Mouse (Mus musculus) gastrocnemius, adult 2 months (tissue): ENCODE measurements at regions not wholly inside any gene's neighbourhood (a gene's known extent, or its start where the extent isn't known, plus 50 kb on each side); places are given as distances from the start of the nearest gene placed in this dataset.
A peak's percentile ranks its signal among the peaks of the same experiment; 100 is the strongest.

ENCODE experiments used
- DNase-seq: peaks from one replicate; pipeline ENCODE4 v3.0.0; 2022
- H3K27ac ChIP-seq: fragments of 200-600 bp; 2 replicates; pipeline ENCODE4 v1.8.1; 2022; ENCODE audit warnings: mild to moderate bottlenecking
- H3K4me3 ChIP-seq: fragments of 200-600 bp; 2 replicates; pipeline ENCODE4 v1.8.1; 2022; ENCODE audit warnings: mild to moderate bottlenecking, moderate library complexity
- CTCF ChIP-seq: fragments of 200-600 bp; IDR thresholded peaks from 2 replicates; pipeline ENCODE4 v1.8.1; 2022; ENCODE audit warnings: antibody characterized with exemption, mild to moderate bottlenecking, moderate library complexity
- intact Hi-C: fragments of 180-260 bp; cut with DNase I; formaldehyde crosslinking; loops from one replicate; pipeline ENCODE4 v1.15.1; 2025

GRCm38 (mm10) chr13:3752334-3752733, 51.8 kb downstream of the Calml3 start:
- intact Hi-C loops: loop anchor here (1.0 kb wide), 1 partner anchor 47 kb away; no protein-coding TSS in a partner anchor
- Histone ChIP-seq H3K4me3 (no peak overlapping the region), H3K27ac (no peak overlapping the region)
- no peak for TF ChIP-seq CTCF
- DNase-seq: no peak

DNA sequence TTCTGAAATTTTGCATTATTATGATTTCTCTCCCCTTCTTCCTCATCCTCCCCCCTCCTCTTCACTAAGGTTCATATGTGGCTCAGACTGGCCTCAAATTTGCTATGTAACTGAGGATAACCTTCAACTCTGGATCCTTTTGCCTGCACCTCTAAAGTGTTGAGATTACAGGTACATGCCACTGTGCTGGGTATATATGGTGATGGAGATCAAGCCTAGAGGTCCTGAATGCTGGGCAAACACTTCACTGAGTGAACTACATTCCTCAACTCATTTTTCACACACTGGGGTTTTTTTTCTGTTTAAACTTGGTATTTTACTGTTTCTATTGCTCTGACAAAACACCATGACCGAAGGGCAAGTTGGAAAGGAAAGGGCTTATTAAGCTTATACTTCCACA, 52.9 kb downstream of the Calml3 start:
- no peak for DNase-seq
- H3K27ac ChIP-seq: peak overlapping the region; percentile 67
- intact Hi-C loops: no loop called here
- H3K4me3 ChIP-seq: no peak overlapping the region
- no peak for TF ChIP-seq CTCF

DNA sequence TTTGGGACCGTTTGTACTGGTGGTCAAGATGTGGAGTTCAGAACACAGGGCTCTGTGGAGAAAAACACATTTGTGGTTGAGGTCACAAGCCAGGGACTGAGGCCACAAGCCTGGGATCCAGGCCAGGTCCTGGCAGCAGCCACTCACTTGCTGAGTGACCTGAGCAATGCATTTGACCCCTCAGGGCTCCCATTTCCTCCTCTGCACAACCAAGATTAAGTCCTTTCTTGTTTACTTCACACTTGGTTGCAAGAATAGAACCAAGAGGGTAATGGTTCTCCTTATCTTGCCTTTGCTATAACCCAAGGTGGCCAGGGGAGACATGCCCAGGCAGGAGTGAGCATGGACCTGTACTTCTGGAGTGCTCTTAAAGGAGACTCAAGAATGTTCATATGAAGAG, 53.4 kb downstream of the Calml3 start:
- no peak overlapping the region for H3K4me3 ChIP-seq
- no peak for TF ChIP-seq CTCF
- intact Hi-C loops: no loop called here
- peak; percentile 78 for DNase-seq
- peak overlapping the region; percentile 67 for H3K27ac ChIP-seq

DNA sequence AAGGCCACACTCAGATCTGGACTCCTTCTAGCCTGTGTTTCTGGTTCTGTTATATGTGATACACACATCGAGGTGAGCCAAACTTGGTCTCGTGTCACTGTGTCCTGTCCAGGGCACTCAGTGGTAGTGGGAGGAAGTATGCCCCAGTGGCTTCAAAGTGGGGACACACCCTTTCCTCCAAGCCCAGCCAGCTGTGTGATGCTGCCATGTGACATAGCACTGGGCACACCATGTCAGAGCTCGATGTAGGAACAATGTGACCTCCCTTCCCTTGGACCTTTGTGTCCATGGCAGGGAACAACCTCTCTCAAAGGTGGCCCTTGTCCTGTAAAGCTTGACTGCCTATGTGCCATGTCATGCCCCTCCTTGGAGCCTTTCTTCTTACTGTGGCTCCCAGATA, 54.5 kb downstream of the Calml3 start:
- TF ChIP-seq CTCF: no peak
- Histone ChIP-seq H3K27ac (peak overlapping the region; percentile 67), H3K4me3 (no peak overlapping the region)
- no peak for DNase-seq
- intact Hi-C loops: no loop called here

DNA sequence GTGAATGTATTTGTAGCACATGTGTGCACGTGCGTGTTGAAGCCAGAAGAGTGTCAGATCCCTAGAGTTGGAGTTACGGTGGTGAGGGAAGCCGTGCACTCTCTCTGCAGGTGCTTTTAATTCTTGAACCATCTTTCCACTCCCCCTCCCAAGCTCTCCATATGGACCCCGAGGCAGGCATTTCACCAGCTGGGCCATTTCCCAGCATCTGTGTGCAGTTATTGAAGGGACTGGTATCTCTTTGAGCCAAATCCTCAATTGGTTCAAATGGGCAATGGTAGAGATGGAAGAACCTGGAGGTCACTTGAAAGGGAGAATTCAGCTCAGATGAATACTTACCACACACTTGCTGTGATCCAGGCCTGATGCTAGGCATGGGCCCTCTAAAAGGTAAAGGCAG, 55.3 kb downstream of the Calml3 start:
- TF ChIP-seq CTCF: no peak
- no peak for DNase-seq
- intact Hi-C loops: no loop called here
- Histone ChIP-seq H3K4me3 (no peak overlapping the region), H3K27ac (peak overlapping the region; percentile 67; the same call in 1 of the 2 replicates)

DNA sequence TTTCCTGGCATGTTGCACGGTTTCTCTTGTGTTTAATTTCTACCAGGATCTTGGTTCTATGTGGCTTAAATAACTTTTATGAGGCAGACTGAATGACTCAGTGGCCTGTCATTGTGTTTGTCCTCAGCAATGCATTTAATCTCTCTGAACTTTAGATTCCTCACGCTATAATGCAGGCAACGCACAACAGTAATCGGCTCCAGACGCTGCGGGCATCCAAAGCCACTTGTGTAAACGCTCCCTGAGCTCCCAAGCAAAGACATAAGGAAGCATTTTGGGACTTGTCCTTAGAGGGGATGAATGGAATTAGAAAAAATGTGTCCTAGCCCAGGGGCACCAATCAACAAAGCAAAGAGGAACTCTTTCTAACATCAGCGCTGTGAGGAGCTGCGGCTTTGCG, 57.6 kb downstream of the Calml3 start:
- Histone ChIP-seq H3K4me3 (no peak overlapping the region), H3K27ac (peak overlapping the region; percentile 53; the same call in 1 of the 2 replicates)
- no peak for DNase-seq
- no peak for TF ChIP-seq CTCF
- intact Hi-C loops: no loop called here

GRCm38 (mm10) chr13:3744870-3745269, 59.2 kb downstream of the Calml3 start:
- H3K4me3 ChIP-seq: no peak overlapping the region
- intact Hi-C loops: no loop called here
- no peak for DNase-seq
- H3K27ac ChIP-seq: no peak overlapping the region
- no peak for TF ChIP-seq CTCF

- intact Hi-C loops: no loop called here
- Histone ChIP-seq H3K4me3 (no peak overlapping the region), H3K27ac (no peak overlapping the region)
- no peak for DNase-seq
- no peak for TF ChIP-seq CTCF
Observed at GRCm38 (mm10) chr13:3743692-3744457, 60.2 kb downstream of the Calml3 start.

DNA sequence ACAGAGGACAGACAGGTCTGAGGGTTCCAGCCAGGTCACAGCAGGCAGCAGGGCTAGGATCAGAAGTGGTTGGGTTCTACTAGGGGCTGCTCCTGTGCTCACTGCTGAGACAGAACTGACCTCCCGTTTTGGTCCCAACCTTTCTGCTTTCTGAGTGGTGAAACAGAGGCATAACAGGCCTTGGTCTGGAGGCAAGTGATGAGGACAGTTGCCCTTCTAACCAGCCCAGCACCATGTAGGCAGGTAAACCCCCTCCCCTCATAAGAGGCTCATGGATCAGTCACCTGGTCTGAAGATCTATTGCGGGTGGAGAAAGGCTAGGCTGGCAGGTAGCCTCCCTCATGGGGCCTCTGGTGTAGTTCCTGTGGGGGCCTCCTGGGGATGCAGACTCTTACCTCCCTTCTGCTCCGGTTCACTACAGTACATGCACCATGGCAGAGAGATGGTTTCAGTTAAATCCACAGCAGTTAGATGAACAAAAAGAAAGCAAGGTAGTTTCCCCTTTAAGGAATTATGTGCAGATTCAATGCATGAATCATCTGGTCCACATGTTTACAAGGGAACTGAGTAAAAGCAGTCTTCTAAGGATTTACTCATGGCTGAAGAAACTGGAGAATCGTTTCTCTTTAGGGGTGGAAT, 61.2 kb downstream of the Calml3 start:
- peak overlapping the region; percentile 35; the same call in 1 of the 2 replicates for H3K27ac ChIP-seq
- intact Hi-C loops: no loop called here
- no peak overlapping the region for H3K4me3 ChIP-seq
- DNase-seq: no peak
- TF ChIP-seq CTCF: no peak

DNA sequence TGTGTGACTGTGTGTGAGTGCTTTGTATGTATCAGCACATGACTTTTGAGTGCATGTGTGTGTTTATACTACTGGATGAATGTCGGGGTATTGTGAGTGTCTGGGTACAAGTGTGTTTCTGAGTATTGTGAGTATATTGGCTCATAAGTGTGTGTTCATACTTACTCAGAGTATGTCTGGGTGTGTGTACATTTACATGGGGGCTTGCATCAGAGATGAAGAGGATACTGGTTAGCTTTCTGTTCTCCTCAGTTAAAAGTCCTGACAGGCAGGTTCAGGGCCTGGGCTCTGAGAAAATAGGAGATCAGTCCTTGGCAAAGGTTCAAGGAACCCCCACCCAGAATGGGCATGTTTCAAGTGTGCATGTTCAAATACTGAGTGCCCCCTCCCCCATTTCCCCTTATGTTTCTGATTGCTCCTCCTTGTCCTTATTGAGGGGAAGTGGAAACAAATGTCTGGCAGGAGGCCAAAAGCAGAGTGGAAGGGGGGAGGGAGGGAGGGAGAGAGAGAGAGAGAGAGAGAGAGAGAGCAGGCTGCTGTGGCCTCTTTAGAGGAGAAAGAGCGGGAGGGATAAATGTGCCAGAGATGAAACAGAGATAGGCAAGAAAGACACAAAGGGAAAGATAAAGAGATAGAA, 61.9 kb downstream of the Calml3 start:
- intact Hi-C loops: no loop called here
- no peak for DNase-seq
- TF ChIP-seq CTCF: no peak
- Histone ChIP-seq H3K4me3 (no peak overlapping the region), H3K27ac (peak overlapping the region; percentile 35; the same call in 1 of the 2 replicates)

GRCm38 (mm10) chr13:3730699-3731021, 73.5 kb downstream of the Calml3 start:
- intact Hi-C loops: no loop called here
- H3K27ac ChIP-seq: peak overlapping the region; percentile 78
- peak; percentile 36 for DNase-seq

DNA sequence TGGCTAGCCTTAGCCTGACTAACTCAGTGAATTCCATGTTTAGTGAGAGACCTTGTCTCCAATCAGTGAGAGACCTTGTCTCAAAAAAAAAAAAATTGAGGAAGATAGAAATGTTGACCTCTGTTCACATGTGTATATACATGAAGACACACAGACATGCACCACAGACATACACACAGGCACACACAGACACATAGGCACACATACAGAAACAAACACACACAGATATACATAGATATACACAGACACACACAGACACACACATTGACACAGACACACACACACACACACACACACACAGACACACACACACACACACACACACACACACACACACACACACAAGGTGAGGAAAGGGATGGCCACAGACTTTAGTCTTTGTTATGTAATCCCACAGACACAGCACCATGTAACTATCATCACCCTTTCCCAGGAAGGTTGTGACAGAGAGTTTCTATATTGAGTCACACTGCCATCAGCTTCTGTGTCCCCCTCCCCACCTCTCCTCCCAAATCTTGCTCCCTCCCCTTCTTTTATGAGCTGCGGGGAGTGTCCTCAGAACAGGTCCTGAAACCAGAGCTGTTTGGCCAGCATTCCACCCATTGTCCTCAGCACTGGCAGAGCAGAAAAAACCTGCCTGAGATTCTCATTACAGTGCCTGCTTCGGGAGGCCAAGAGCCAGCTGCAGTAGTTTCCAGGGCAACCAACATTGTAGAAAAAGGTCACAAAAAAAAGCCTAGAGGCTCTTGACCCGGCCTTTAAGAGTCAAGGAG, 74.0 kb downstream of the Calml3 start:
- intact Hi-C loops: no loop called here
- no peak for TF ChIP-seq CTCF
- Histone ChIP-seq H3K4me3 (no peak overlapping the region), H3K27ac (peak overlapping the region; percentile 78)
- DNase-seq: peak; percentile 34

More at GRCm38 (mm10) chr13:3730699-3731021, 73.5 kb downstream of the Calml3 start:
- no peak for TF ChIP-seq CTCF
- no peak overlapping the region for H3K4me3 ChIP-seq
